Mouse (Mus musculus) midbrain, postnatal 0 days (tissue): ENCODE data around the gene Fblim1. TPM values are rescaled to one million over a fixed set of nuclear protein-coding genes. Genes with fewer than 3 reads are reported as not detected.
A peak's percentile ranks its signal among the peaks of the same experiment; 100 is the strongest.

Experiments used
- ATAC-seq: fragments of 200-750 bp; cut with Nextera tagmentation; 2 replicates; pipeline ENCODE4 v1.8.0; 2017; ENCODE audit warnings: moderate number of reproducible peaks, mild to moderate bottlenecking, moderate TSS enrichment, moderate library complexity; ENCODE audit not compliant: low FRiP score
- DNase-seq: peaks from one replicate; pipeline ENCODE4 v3.0.0-alpha.2; 2015; ENCODE audit warnings: low spot score
- H3K27ac ChIP-seq: fragments of 300-500 bp; sonication (generic); 2 replicates; pipeline ENCODE4 v1.5.1; 2014; ENCODE audit warnings: low read depth, mild to moderate bottlenecking, low read length, mixed read lengths
- H3K27me3 ChIP-seq: fragments of 300-500 bp; sonication (generic); 2 replicates; pipeline ENCODE4 v1.6.1; 2014; ENCODE audit warnings: low read length, control low read depth, mixed read lengths; ENCODE audit not compliant: insufficient read depth
- H3K36me3 ChIP-seq: fragments of 300-500 bp; sonication (generic); 2 replicates; pipeline ENCODE4 v1.6.1; 2014; ENCODE audit warnings: low read length, control low read depth, mixed read lengths; ENCODE audit not compliant: insufficient read depth
- H3K4me1 ChIP-seq: fragments of 300-500 bp; sonication (generic); 2 replicates; pipeline ENCODE4 v1.6.1; 2014; ENCODE audit warnings: mild to moderate bottlenecking, control low read depth, antibody characterized with exemption, low read length, mixed read lengths; ENCODE audit not compliant: insufficient read depth
- H3K4me2 ChIP-seq: fragments of 300-500 bp; sonication (generic); 2 replicates; pipeline ENCODE4 v1.6.1; 2014; ENCODE audit warnings: low read depth, mild to moderate bottlenecking, low read length, mixed read lengths; ENCODE audit not compliant: poor library complexity, severe bottlenecking
- H3K4me3 ChIP-seq: fragments of 300-500 bp; sonication (generic); 2 replicates; pipeline ENCODE4 v1.5.1; 2014; ENCODE audit warnings: low read depth, mild to moderate bottlenecking, low read length, moderate library complexity
- H3K9ac ChIP-seq: fragments of 300-500 bp; sonication (generic); replicated peaks from 2 replicates; pipeline ENCODE4 v1.6.1; 2014; ENCODE audit warnings: mild to moderate bottlenecking, low read length, moderate library complexity, mixed read lengths; ENCODE audit not compliant: poor library complexity, severe bottlenecking
- H3K9me3 ChIP-seq: fragments of 300-500 bp; sonication (generic); 2 replicates; pipeline ENCODE4 v1.6.1; 2016; ENCODE audit warnings: low read length, control low read depth
- CTCF ChIP-seq: IDR thresholded peaks from 2 replicates; pipeline ENCODE4 v1.5.1; 2016; ENCODE audit warnings: antibody characterized with exemption, mild to moderate bottlenecking
- WGBS: fragments of 180-500 bp; shearing (Covaris S2); extraction: QIAGEN DNeasy Blood & Tissue Kit; methylation state at CpG from one replicate; pipeline ENCODE4 v1.1.7; 2014; 5-methylcytosine and 5-hydroxymethylcytosine counted together
- polyA plus RNA-seq: library from polyadenylated mRNA; unstranded; fragments of >200 nt; fragmentation: Nextera tagmentation; extraction: Ambion mirVana; gene quantifications from 2 replicates; pipeline ENCODE4 v1.2.1, GENCODE M21; 2015
- total RNA-seq: library from RNA; depleted of rRNA; stranded (reverse); fragments of >200 nt; gene quantifications from 2 replicates; pipeline ENCODE4 v1.2.3, GENCODE M21; 2014

Gene Fblim1
- total and polyA plus RNA-seq, 2 experiments from 2014 or later: 24.1 to 26.2 TPM

GRCm38 (mm10) chr4:141605421-141605820 lies 475 bp downstream of the Fblim1 start:
- ATAC-seq (no peak), DNase-seq (no peak)
- WGBS: 87% methylated on average over 5 of the region's 5 CpGs
- H3K4me1 ChIP-seq: no peaks in the 10 kb centered on the region
- H3K27ac ChIP-seq: no peak overlapping the region
- no peaks in the 10 kb centered on the region for H3K27me3 ChIP-seq
- H3K4me2 ChIP-seq: no peak overlapping the region
- H3K36me3 ChIP-seq: no peaks in the 10 kb centered on the region
- no peak overlapping the region for H3K9ac ChIP-seq
- TF ChIP-seq CTCF: no peak
- no peak overlapping the region for H3K4me3 ChIP-seq
- no peaks in the 10 kb centered on the region for H3K9me3 ChIP-seq

GRCm38 (mm10) chr4:141604493-141604892 lies 1.4 kb downstream of the Fblim1 start:
- ATAC-seq (no peak), DNase-seq (no peak)
- Histone ChIP-seq H3K4me3 (no peak overlapping the region), H3K4me1 (no peaks in the 10 kb centered on the region), H3K9ac (no peak overlapping the region), H3K4me2 (no peak overlapping the region), H3K9me3 (no peaks in the 10 kb centered on the region), H3K27ac (no peak overlapping the region), H3K27me3 (no peaks in the 10 kb centered on the region), H3K36me3 (no peaks in the 10 kb centered on the region)
- no peak for TF ChIP-seq CTCF
- 61% methylated on average over 8 of the region's 8 CpGs for WGBS

- no peak overlapping the region for H3K27ac ChIP-seq
- no peak overlapping the region for H3K4me3 ChIP-seq
- no peaks in the 10 kb centered on the region for H3K36me3 ChIP-seq
- DNase-seq (no peak), ATAC-seq (no peak)
- TF ChIP-seq CTCF: no peak
- no peak overlapping the region for H3K4me2 ChIP-seq
- no peaks in the 10 kb centered on the region for H3K9me3 ChIP-seq
- H3K27me3 ChIP-seq: no peaks in the 10 kb centered on the region
- 0 out of 2 replicates have a peak, but pooled peaks cover 4% of the 10 kb centered on the region for H3K4me1 ChIP-seq
- H3K9ac ChIP-seq: no peak overlapping the region
- WGBS: 74% methylated on average over 4 of the region's 4 CpGs
These were observed 2.0 kb downstream of the Fblim1 start for GRCm38 (mm10) chr4:141603921-141604320.

GRCm38 (mm10) chr4:141602523-141603223 lies 3.2 kb downstream of the Fblim1 start:
- DNase-seq (no peak), ATAC-seq (no peak)
- Histone ChIP-seq H3K9me3 (no peaks in the 10 kb centered on the region), H3K9ac (no peak overlapping the region), H3K4me2 (no peak overlapping the region), H3K4me3 (no peak overlapping the region), H3K4me1 (peaks cover 13% of the 10 kb centered on the region; the same call in 1 of the 2 replicates), H3K36me3 (no peaks in the 10 kb centered on the region), H3K27ac (no peak overlapping the region), H3K27me3 (no peaks in the 10 kb centered on the region)
- no peak for TF ChIP-seq CTCF
- 84% methylated on average over 11 of the region's 11 CpGs for WGBS

GRCm38 (mm10) chr4:141601148-141601862 lies 4.6 kb downstream of the Fblim1 start:
- no peak for ATAC-seq
- no peak for DNase-seq
- peaks cover 13% of the 10 kb centered on the region; the same call in 1 of the 2 replicates for H3K4me1 ChIP-seq
- no peak for TF ChIP-seq CTCF
- no peak overlapping the region for H3K9ac ChIP-seq
- H3K36me3 ChIP-seq: no peaks in the 10 kb centered on the region
- H3K27ac ChIP-seq: no peak overlapping the region
- no peaks in the 10 kb centered on the region for H3K9me3 ChIP-seq
- no peak overlapping the region for H3K4me3 ChIP-seq
- no peaks in the 10 kb centered on the region for H3K27me3 ChIP-seq
- WGBS: 75% methylated on average over 12 of the region's 12 CpGs
- H3K4me2 ChIP-seq: no peak overlapping the region

- no peak for TF ChIP-seq CTCF
- Histone ChIP-seq H3K27me3 (no peaks in the 10 kb centered on the region), H3K27ac (no peak overlapping the region), H3K4me2 (peak overlapping the region; percentile 97), H3K36me3 (no peaks in the 10 kb centered on the region), H3K4me1 (peaks cover 13% of the 10 kb centered on the region; the same call in 1 of the 2 replicates), H3K9ac (no peak overlapping the region), H3K4me3 (peak overlapping the region; percentile 61; the same call in 1 of the 2 replicates), H3K9me3 (no peaks in the 10 kb centered on the region)
- 25% methylated on average over 6 of the region's 6 CpGs for WGBS
- peak; percentile 44 for ATAC-seq
- DNase-seq: no peak
These were observed 5.5 kb downstream of the Fblim1 start for GRCm38 (mm10) chr4:141600364-141600763.
